Mouse (Mus musculus) heart, adult 8-10 months (tissue): Measurements from ENCODE around the gene Srrm3. TPM values are rescaled to one million over a fixed set of nuclear protein-coding genes. Genes with fewer than 3 reads are reported as not detected.

Source experiments
- DNase-seq: peaks from one replicate; pipeline ENCODE4 v3.0.0; 2022; ENCODE audit warnings: low spot score
- total RNA-seq, 4 experiments: library from RNA; stranded (reverse); gene quantifications; 2 replicates each; pipeline ENCODE4 v1.2.4; 2022

Srrm3 gene
- total RNA-seq, 4 experiments from 2014 or later = not detected

- no peak for DNase-seq
Measured at GRCm38 (mm10) chr5:135869661-135870423, 63.2 kb downstream of the Srrm3 start.

GRCm38 (mm10) chr5:135870505-135870904 is 63.8 kb downstream of the Srrm3 start:
- no peak for DNase-seq

DNA sequence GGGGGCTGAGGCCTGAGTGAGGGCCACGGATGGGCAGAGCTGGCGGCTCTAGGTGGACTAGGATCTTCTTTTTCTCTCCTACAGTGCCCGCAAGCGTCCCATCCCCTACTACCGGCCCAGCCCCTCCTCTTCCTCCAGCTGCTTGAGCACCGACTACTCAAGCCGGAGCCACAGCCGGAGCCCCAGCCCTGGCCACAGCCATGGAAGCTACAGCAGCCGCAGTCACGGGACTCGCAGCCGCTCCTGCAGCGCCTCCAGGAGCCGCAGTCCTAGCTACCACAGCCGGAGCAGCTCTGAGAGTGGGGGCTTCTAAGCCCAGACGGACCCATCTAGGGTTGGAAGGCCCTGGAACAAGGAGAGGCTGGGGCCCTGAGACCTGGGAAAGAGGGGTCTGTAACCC is 66.3 kb downstream of the Srrm3 start:
- DNase-seq = no peak

GRCm38 (mm10) chr5:135873753-135874152 is 67.1 kb downstream of the Srrm3 start:
- no peak for DNase-seq

DNA sequence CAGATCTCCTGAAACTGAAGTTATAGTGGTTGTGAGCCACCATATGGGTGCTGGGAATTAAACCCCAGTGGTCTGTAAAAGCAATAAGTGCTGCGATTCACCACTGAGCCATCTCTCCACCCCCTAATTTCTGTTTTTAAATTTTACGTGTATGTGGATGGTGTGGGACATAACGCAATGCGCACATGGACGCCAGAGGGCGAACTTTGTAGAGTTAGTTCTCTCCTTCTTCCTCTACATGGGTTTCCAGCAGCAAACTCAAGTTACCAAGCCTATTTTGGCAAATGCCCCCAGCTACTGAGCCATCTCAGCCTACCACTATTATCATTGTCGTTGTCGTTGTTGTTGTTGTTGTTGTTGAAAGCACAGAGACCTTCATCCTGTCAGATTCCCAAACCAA is 70.5 kb downstream of the Srrm3 start:
- DNase-seq = peak; percentile 76

DNA sequence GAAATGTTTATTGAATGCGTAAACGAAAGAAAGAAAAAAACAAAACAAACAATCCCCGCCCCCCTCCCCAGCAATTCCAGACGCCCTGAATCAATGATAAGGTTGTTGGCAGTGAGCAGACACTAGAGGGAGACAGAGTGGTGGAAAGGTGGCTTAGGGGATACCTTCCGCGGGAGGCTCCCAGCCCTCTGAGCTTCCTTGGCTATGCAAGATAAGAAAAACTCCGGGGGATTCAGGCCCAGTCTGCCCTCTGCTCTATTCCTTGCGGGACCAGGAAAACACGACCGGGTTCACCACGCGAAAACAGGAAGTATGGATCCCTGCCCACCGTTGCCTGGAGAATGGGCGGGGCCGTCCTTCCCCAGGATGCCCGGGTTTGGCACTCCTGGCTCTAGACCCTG is 71.1 kb downstream of the Srrm3 start:
- peak; percentile 70 for DNase-seq

GRCm38 (mm10) chr5:135879449-135880158 is 72.9 kb downstream of the Srrm3 start:
- DNase-seq = peak; percentile 92

DNA sequence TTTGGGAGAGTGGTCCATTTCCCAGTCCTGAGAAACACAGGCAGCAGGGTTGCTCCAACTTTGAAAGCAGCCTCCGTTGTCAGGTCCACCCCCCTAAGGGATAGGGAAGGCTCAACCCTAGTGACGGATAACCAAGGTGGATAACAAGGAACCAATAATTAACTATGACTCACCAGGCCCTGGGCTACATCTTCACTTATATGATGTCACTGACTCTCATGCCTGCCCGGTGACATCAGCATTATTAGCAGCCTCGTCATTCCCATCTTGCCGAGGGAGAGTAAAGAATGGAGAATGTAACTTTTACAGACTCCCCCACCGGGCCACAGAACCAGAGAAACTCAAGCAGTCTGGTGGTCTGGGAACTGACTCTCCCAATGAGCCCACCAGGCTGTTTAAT is 78.0 kb downstream of the Srrm3 start:
- no peak for DNase-seq

- DNase-seq = peak; percentile 96
Measured at GRCm38 (mm10) chr5:135887675-135888102, 81.0 kb downstream of the Srrm3 start, which contains the start of gene Hspb1. Gene Hspb1 (plus strand): TSS chr5:135887919.

- peak; percentile 50 for DNase-seq
Measured at GRCm38 (mm10) chr5:135888405-135889215, 81.9 kb downstream of the Srrm3 start.

GRCm38 (mm10) chr5:135890323-135890722 is 83.6 kb downstream of the Srrm3 start:
- DNase-seq = no peak

- DNase-seq = no peak
Measured at GRCm38 (mm10) chr5:135890920-135891319, 84.2 kb downstream of the Srrm3 start.

DNA sequence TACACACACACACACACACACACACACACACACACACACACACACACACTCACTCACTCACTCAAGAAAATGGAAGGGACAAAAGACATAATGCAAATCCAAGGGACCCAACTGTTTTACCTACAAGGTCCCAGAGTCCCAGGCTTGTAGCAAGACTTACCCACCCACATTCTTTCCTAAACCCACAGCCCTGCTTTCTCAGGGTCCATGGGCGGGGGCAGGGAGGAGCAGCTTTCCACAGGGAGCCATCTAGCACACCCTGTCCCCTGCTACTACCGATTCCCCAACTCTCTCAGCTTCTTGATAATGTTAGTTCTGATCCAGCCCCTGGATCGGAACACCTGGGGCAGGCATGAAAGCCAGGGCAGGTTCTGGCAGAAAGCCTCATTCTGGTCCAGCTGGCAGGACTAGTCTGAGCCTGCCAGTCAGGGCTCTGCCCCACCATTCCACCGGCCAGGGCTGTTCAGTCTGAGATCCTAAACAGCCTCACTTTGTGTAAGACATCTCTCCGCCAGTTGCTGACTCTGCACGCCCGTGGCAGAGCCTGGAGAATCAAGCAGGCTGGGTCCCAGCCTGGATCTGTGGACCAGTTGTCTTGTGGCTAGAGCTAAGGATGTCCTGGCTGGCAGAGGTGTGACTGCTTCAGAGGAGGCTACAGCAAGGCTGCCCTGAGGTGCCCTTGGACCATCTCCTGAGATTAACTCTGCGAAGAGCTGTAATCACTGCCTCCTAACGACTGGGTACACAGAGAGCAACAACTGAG is 86.1 kb downstream of the Srrm3 start:
- DNase-seq = no peak

DNA sequence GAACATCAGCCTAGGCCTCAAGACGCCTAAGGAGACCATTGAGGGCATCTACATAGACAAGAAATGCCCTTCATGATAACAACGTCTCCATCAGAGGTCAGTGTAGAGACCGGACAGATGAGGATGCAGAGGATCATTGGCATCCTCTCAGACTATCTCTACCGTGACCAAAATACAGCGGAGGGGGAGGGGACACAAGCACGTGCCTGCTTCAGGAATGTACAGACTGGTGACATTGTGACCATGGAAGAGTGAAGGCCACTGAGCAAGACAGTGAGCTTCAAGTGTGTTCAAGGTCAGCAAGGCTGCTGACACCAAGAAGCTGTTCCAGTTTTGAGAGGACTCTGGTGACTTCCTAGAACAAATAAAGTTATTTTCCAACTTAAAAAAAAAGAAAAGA is 88.3 kb downstream of the Srrm3 start:
- no peak for DNase-seq

GRCm38 (mm10) chr5:135898028-135898427 is 91.3 kb downstream of the Srrm3 start:
- no peak for DNase-seq

DNA sequence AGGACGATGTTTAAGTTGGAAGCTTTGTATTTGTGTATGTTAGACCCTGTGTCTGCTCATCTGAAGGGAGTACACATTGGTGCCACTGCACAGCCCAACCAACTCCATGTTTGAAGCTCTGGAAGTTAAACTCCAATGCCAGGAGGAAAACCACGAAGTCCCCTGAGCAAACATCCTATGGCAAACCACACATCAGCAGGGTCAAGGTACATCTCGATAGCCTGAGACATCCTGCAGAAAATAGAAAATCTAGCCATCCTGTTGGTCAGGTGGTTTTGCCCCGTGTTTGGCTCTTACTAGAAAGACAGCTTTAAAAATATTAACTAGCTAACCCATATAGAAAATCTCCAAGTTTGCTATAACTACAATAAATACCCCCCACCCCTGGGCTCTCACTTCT is 92.3 kb downstream of the Srrm3 start:
- no peak for DNase-seq

- DNase-seq = no peak
Measured at GRCm38 (mm10) chr5:135899833-135900232, 93.1 kb downstream of the Srrm3 start.

DNA sequence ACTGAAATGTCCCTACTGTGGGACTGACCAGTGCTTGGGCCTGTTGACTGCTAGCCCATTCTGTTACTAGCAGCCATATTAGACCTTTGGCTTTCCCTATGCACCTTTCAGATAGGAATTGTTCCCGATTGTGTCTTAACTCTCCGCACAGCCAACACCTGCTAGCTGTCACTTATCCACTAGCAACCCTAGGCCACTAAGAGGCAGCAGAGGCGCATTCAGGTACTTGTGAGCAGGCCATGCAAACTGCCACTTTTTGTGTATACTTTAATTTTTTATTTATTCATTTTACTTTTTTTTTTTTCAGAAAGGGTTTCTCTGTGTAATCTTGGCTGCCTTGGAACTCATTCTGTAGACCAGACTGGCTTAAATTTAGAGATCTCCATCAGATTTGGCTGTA is 94.0 kb downstream of the Srrm3 start:
- DNase-seq = no peak

DNA sequence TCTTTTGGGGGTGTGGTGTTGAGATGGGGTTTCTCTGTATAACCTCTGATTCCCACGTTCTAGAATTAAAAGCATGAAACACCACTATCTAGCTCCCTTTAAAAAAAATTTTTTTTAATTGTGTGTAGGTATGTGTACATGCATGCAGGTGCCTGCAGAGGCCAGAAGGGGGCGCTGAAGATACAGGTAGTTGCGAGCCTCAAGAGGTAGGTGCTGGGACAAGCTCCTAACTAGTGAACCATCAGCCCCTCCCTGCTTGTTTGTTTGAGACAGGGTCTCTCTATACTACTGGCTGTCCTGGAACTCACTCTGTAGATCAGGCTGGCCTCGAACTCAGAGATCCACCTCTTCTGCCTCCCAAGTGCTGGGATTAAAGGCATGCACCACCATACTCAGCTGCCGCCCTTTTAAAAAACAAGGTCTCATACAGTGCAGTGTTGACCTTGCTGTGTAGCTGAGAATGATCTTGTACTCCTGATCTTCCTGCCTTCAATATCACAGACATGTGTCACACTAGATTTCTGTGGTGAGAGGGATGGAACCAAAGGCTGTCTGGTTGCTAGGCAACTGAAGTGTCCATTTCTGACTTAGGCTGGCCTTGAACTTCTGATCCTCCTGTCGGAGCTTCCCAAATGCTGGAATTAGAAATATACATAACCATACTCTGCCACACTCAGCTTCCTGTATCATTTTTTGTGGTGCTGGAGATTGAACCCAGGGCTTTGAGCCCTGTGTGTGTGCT is 94.8 kb downstream of the Srrm3 start:
- no peak for DNase-seq

GRCm38 (mm10) chr5:135903058-135903457 is 96.4 kb downstream of the Srrm3 start:
- DNase-seq = no peak
